Mouse (Mus musculus): Measurements from ENCODE around the gene Gm20388. TPM values are rescaled to one million over a fixed set of nuclear protein-coding genes. Genes with fewer than 3 reads are reported as not detected.

The Gm20388 gene
- total RNA-seq, 2 experiments from 2014 or later: 12.7 TPM; not detected in 1

- no peak for DNase-seq
These were observed 1000.3 kb downstream of the Gm20388 start for GRCm38 (mm10) chr8:120910936-120911335.

DNA sequence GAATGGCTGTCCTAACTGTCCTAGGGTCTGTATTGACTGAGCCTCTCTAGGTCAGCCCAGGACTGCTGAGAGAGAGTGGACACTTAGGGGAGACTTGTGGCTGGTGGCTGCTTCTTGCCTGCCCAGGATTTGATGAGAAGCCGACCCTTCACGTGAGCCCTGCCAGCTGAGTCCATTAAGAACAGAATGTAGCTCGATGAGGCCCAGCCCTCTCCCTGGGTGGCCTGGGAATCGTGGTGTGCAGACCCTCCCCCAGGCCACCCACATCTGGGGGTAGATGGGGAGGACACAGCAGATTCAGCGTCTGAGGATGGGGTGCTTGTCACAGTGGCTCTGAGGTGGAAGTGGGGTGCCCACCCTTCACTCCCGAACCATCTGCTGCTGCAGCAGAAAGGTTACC lies 1001.8 kb downstream of the Gm20388 start:
- no peak for DNase-seq

DNA sequence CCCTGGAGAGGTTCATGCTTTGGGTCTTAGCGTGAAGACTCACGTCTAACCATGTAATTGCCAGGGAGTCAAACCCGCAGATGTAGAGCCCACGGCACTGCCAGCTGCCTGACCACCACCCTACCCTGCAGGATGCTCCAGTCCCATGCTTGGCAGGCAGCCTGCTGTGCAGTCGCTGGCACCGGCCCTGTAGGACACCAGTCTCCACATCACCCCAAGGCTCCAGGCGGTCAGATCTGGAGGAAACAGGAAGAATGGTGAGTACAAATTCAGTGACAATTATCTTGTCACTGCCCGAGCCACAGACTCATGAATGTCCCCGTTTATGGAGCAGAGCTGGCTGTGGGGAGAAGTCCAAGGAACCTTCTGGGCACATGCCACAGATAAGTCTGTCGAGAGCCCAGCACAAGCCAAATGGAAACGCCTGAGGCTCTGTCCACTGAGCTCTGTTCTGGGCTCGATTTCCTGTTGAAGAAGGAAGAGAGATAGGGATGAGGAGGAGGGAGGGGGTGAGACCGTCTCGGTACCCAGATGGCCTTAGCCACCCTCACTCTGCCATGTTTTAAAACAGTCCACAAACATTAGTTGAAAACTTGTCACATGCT lies 1006.3 kb downstream of the Gm20388 start:
- DNase-seq: no peak

DNA sequence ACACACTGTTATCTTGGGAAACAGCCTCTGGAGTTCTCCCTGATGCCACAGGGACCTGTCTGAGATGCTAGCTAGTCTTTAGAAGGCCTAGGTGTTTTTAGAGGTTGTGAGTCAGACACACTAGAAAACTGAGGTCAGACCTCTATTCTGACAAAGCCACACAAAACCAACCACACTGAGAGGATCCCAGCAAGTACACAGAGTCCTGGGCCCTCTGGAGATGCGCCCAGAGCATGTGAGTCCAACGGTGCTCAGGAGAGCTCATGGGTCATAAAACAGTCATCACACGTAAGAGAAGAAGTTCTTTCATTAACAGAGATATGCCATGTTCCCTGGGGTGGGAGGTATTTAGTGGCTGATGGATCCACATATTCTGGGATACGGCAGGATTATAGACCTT lies 1009.9 kb downstream of the Gm20388 start:
- DNase-seq: no peak

GRCm38 (mm10) chr8:120926201-120926600 lies 1015.6 kb downstream of the Gm20388 start:
- no peak for DNase-seq

DNA sequence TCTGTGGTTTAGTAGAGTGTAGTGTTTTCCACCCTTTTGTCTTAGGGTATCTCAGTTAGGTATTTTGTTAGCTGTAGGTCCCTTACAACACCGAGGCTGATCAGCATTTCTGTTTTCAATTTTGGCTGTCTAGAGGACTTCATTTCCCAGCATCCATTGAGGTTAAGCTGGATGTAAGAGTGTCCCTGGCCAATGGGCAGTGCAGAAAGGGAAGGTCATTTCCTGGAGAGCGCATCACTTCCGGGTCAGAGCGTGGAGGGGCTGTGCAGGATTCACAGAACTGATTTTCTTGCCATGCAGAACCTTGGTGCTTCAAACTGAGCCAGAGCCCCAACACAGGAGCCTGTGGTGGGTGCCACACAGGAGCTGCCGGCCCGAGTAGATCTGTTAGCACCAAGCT lies 1017.4 kb downstream of the Gm20388 start:
- DNase-seq: no peak

- no peak for DNase-seq
These were observed 1024.0 kb downstream of the Gm20388 start for GRCm38 (mm10) chr8:120934596-120934995.

DNA sequence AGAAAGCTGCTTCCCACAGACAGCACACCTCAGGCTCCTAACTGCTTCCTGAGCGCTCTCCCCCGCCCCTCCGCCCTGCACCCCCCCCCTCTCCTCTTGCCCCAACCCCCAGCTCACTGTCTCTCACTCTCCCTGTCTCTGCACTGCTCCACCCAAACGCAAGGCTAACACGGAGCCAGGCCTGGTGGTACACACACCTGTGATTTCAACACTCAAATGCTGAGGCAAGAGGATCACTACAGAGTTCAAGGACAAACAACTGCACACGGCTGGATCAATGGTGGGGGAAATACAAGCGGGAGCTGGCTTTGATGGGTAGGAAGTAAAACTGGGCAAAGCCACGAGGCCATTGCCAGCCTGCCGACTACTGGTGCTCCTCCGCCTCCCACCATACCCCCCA lies 1026.0 kb downstream of the Gm20388 start:
- no peak for DNase-seq

GRCm38 (mm10) chr8:120937474-120937873 lies 1026.8 kb downstream of the Gm20388 start:
- DNase-seq: no peak

GRCm38 (mm10) chr8:120940287-120940686 lies 1029.6 kb downstream of the Gm20388 start:
- no peak for DNase-seq

DNA sequence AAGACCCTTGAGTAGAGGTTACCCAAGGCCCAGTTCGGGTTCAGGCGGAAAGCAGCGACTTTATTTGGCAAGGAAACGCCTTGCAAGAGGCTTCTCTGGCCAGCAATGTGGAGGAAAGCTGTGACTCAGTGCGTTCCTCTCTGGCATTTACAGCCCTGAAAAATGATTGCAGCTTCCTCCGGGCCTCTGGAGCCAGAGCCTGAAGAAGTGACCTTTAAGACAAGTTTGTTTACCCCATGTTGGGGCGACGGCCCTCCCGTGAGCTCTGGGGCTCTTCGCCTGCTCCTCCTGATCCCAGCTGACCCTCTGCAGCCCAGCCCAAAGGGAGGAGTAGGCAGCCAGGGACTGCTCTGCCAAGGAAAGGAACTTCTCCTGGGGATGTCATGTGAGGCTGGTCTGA lies 1036.6 kb downstream of the Gm20388 start:
- no peak for DNase-seq

DNA sequence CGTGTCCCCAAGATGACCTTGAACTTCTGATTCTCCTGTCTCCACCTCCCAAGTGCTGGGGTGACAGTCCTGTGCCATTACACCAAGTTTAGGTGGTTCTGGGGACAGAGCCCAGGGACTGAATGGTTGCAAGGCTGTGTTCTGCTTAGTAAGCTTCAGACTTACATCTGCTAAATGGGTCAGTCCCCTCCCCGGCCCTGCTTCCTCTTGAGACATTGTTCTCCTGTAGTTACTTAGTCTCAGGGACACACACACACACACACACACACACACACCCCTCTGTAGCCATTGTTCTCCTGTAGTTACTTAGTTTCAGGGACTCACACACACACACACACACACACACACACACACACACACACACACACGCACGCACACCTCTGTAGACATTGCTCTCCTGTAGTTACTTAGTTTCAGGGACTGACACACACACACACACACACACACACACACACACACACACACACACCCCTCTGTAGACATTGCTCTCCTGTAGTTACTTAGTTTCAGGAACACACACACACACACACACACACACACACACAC lies 1037.5 kb downstream of the Gm20388 start:
- no peak for DNase-seq

GRCm38 (mm10) chr8:120948620-120949491 lies 1038.2 kb downstream of the Gm20388 start:
- no peak for DNase-seq

DNA sequence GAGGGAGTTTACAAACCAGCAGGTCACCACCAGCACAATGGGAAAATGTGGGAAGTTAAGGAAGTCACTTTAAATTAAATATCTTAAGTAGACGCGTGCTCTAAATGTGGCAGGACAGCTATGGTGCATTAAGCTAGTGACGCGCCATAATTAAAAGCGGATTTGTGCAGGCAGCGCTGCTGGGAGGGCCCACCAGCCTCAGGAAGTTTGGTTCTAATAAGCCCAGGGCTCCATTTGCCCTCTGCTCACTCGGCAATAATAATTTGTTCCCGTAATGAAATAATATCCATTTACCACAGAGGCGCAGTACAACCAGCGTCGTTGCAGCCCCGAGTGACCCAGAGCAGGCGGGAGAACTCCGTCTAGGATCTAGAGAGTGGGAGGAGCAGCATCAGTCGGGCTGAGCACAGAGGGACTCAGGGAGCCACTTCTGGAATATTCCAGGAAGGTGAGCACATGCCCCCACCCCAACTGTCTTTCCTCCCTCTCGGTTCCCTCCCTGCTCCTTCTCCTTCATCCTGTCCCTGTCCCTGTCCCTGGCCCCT lies 1040.1 kb downstream of the Gm20388 start:
- no peak for DNase-seq

GRCm38 (mm10) chr8:120959470-120959891 lies 1048.8 kb downstream of the Gm20388 start:
- DNase-seq: no peak

DNA sequence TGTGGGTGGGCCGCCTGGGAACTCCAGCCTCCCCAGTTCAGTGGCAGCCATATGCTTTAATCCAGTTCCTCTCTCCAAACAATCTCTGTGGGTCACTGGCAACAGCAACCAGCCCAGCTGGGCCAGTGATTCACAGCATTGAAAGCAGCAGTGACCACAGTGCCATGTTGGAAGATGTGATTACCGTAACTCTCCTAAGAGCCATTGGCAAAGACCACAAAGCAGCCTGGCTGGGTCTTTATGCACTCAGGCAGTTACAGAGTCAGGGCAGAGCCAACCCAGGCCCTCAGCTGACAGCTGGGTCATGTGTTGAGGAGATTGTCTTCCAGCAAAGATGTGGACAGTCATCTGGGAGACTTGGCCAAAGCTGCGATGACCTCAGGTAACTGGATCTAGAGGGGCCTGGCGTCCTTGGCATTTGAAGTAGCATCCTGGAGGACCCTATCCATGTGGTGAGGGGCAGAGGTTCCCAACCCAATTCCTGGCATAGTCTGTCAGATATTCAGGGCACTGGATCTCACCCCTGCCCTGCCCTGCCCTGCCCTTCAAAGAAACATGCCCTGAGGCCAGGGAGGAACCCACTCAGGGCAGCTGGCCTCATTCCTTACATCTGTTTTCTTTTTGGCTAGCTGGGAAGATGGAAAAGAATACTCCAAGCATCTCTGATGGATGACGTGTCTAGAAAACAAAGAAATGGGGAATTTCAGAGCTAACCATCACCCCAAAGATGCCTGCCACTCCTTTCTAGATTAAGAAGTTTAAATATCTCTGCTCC lies 1052.2 kb downstream of the Gm20388 start:
- no peak for DNase-seq

DNA sequence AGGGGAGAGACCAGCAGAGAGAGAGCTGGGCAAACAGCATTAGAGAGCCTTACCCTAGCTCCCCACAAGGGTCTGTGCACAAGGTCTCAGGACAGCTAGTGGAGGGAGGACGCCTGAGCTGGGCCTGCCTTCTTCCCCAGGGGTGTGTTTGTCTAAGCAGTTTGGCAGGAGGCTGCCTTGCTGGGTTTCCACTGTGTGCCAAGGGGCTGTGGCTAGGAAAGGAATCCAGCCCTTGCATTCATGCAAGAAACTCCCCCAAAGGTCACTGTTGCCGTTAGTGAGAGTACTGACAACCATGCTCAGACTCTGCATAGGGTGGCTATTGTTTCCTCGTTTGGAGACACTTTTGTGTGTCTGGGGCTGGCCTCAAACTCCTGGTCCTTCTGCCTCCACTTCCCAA lies 1055.9 kb downstream of the Gm20388 start:
- DNase-seq: no peak

DNA sequence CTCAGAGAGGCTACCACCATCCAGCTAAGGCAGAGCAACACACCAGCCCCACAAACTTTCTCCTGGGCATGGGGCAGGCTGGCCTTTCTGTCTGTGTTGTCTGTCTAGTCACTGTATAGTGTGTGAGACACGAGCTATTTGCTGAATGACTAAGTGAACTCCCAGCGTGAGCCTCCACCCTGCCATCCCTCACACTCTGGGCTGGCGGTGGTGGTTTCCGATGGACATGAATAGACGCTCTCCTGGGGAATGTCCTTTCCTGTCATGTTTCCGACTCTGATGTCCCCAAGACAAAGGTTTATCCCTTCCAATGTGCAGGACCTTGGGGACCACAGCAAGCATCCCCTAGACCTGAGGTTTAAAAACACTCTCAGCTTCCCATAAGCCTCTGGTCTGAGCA lies 1057.7 kb downstream of the Gm20388 start:
- DNase-seq: no peak

DNA sequence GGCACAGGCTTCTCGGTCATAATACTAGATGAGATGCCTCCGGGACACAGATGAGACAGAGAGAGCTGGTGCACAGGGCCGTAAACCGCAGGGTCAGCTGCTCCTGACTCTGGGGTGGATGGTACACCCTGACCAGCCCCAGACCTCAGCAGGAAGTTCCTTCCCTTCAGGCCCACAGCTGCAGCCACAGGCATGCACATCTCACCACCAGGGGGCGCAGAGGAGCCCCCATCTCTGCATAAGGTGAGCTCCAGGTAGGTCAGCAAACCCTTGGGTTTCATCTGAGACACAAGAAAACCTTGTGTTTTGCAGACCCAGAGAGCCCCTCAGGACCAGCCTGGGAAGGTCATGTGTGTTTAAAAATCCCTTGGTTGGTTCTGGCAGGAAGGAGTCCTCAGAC lies 1059.7 kb downstream of the Gm20388 start:
- no peak for DNase-seq

DNA sequence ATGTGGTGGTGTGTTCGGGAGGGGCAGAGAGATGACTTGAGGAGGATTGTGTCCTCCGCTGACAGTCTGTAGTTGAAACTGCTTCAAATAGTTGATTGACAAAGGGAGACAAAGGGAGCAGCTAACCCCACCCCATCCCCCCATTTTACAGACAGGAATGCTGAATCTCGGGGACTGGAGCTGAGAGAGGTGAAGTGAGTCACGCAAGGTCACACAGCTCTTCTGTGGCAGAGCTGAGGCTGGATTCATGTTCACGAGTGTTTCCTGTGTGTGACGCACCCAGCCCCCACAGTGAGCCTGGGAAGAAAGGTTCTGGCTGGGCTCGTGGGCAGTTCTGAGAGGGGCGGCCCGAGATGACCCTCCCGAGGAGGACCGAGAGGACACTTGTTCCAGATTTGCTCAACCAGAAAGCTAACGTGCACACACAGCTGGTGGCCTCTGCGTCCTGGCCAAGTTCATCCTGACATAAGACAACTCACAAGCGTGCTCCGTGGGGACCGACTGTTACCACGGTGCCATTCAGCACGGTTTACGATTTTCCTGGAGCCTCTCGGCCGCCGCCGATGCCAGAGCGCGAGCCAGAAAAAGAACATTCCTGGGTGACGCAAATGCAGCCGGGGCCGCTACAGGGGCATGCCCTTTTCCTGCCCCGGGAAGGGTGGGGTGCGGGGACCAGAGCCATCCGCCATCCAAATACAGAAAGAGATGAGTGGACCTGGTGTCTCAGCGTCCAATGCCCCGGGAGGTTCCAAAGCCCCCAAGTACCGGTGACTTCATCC lies 1061.2 kb downstream of the Gm20388 start:
- DNase-seq: no peak

GRCm38 (mm10) chr8:120973046-120973445 lies 1062.4 kb downstream of the Gm20388 start:
- DNase-seq: no peak

DNA sequence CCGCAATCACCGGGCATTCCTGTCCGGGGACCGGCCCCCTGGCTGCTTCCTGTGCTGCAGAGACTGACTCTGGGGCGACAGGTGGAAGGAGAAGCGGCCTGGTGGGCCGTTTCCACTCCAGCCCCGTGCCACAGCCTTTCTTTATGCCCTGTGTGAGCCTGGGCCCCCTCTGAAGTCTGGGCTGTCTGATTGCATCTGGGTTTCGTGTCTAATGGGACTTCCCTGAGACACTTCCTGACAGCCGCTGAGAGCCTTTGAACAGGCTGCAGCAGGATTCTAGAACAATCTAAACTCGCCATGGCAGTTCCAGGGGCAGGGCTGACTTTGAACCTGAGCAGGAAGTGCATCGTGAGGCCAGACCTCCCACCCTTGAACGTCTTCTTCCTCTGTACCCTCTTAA lies 1066.5 kb downstream of the Gm20388 start:
- no peak for DNase-seq
